Mouse (Mus musculus) cerebellum, adult (tissue): ENCODE data around the gene Oas1e.
"Not testable (repeated sequence)": the region's sequence is repeated elsewhere in the genome, so short reads cannot be mapped to it uniquely, and the experiment has no call there.

Experiments
- ATAC-seq: cut with Nextera tagmentation; 2 replicates; pipeline ENCODE4 v1.9.2; 2017; ENCODE audit warnings: mild to moderate bottlenecking, moderate library complexity, mixed read lengths; ENCODE audit not compliant: insufficient number of reproducible peaks, low FRiP score, low TSS enrichment

Oas1e gene

DNA sequence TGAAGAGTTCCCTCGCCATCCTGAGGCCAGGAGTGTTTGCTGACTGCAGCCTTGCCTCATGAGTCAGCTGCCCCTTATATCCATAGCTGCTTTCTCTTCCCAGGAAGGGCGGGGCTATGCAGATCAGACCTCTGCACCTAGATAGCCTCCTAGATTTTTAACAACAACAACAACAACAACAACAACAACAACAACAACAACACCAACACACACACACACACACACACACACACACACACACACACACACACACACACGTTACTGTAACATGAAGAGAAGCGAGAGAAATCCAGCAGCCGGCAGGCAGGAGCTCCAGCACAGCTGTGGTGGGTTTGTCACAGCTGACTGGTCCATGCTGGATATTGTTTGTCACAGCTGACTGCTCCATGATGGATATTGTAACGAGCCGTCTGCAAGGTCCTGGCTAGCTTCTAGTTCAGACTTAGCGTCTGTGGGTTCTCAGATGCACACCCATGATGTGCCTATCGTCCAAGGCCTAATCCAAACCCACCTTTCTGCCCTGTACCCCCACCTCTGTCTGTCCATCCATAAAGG is at the start of gene Oas1e:
Gene Oas1e, minus strand, starts transcription at position 51 of the 555 bp plus-strand sequence.
- ATAC-seq, result not testable (repeated sequence)

GRCm38 (mm10) chr5:120844713-120845112 is 49.4 kb upstream of the Oas1e start:
- no peak for ATAC-seq

- no peak for ATAC-seq
Measured at GRCm38 (mm10) chr5:120836731-120837585, 41.6 kb upstream of the Oas1e start.

DNA sequence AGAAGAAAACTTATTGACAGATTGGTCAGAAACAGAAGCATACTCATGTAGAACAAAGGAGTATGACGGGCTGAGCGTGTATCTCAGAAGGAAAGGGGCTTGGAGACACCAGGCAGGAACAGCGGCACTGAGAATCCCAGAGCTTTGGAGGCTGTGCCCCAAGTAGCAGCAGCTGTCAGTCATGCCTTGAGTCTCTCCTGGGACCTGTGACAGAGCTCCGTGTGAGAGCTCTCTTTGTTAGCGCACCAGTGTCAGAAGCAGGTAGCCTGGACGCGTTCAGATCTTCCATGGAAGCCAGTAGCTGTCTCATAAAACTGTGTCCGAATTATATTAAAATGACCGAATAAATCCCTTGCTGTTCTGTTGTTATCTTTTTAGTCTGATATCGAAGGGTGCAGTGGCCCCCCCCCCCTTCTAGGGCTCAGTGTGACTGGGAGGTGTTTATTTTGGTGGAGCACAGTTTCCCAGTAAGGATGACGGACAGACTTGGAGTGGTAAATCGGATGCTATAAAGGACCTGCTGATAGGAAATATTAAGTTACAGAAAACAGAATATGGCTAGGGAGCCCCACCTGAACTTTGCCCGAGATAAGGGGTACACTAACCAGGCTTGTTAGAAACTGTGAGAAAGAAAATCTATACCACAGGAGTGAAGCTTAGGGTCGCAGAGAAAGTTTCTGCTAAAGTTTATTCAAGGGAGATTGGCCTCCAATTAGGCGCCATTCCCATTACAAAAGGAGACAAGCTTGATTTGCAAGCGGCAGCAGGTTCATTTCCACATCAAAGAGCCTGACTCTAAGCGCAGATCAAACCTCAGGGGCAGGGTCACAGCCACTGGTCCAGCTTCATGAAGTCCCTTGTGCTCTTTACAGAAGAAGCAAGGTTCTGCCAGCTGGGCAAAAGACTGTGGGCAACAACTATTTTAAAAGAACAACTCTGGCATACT is 38.3 kb upstream of the Oas1e start:
- no peak for ATAC-seq

DNA sequence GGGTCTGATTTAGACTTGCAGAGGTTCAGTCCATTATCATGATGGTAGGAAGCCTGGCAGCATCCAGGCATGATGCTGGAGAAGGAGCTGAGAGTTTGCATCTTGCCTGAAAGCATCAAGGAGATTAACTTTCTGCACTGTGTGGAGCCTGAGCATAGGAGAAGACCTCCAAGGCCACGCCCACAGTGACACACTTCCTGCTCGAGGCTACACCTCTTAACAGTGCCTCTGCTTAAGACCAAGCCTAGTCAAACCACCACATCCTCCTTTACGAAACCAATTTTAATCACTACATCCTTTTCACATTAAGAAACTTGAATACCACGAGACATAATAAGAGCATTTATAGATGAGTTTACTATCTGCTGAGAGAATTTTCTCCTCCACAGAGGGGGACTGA is 35.7 kb upstream of the Oas1e start:
- ATAC-seq, result no peak

DNA sequence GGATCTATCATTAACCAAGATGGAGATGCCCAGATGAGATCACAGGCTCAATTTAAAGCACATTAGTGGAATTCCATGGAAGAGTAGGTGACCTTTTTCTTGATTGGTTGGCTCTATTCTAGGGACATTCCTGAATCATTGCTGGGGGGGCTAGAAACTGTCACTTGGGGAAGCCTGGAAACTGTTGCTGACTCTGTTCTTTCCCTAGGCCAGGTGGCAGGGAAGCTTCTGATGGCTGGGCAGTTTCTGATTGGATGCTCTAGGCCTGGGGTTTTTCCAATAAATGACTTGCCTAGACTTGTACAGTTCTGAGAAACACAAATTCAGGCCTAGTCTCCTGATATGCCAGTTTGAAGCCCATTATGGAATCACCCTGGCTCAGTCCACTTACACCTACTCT is 23.7 kb upstream of the Oas1e start:
- ATAC-seq, result no peak

- ATAC-seq, result no peak
Measured at GRCm38 (mm10) chr5:120815949-120816348, 20.6 kb upstream of the Oas1e start.

GRCm38 (mm10) chr5:120813023-120813422 is 17.7 kb upstream of the Oas1e start:
- ATAC-seq, result no peak

- ATAC-seq, result peak; percentile 91
Measured at GRCm38 (mm10) chr5:120811951-120812819, 16.9 kb upstream of the Oas1e start, which contains the start of gene Oas1c. TSS of gene Oas1c (minus strand) at chr5:120812514.

- no peak for ATAC-seq
Measured at GRCm38 (mm10) chr5:120809171-120809570, 13.8 kb upstream of the Oas1e start.

GRCm38 (mm10) chr5:120806458-120806857 is 11.1 kb upstream of the Oas1e start:
- no peak for ATAC-seq

GRCm38 (mm10) chr5:120803596-120803995 is 8.3 kb upstream of the Oas1e start:
- ATAC-seq, result no peak

DNA sequence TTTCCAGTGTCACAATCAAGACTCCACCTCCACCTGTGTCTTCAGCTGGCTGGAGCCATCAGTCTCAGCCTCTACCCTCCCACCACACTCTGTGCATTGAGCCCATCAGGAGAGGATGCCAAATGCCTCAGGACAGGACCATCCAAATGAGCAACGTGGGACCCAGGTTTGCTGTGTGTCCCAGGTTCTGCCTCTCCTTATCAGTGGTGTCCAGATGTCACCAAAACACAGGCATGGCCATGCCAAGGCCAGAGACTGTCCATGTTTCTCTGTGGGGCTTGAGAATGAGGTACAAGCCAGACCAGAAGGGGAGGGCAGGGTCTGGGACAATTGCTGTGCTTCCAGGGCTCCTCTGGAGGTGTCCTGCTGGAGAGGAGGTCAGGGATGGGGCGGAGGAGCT is 3.6 kb upstream of the Oas1e start:
- not testable (repeated sequence) for ATAC-seq

DNA sequence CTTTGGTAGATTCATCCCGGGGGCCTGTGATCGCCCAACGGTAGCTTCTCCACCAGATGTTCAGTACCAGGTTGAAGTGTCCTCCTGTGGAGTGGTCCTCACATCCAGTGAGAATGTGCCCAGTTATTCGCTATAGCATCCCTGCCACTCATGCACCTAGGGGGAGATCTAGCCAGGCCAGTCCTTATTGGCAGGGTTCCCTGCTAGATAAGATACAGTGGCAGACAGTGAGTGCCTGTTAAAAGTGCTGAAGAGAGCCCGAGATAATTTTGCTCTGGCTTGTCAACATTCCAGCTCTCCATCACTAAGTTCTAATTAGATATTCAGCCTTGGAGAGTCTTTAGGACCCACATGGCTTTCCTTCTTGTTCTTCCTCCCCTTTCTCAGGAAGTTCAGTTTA is 2.8 kb upstream of the Oas1e start:
- not testable (repeated sequence) for ATAC-seq

DNA sequence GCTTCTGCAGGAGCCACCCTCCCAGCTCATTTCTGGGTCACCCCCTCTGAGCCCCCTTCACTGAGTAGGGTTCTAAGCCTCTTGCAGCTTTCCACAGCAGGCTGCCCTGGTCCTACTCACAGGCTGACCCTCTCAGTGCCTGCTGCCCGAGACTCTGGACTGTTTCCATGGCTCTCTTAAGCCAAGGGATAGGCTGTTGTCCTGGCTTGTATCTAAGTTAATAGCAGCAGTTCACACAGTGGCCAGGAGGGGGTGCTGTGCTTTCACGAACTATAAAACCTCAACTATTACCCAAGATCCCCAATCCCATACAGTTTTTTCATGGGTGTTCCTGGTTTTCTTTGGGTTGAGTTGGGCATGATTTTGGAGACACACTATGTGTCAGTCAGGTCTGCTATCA is 2.3 kb downstream of the Oas1e start:
- no peak for ATAC-seq

- no peak for ATAC-seq
Measured at GRCm38 (mm10) chr5:120787042-120787441, 8.3 kb downstream of the Oas1e start.

GRCm38 (mm10) chr5:120782446-120782845 is 12.9 kb downstream of the Oas1e start:
- ATAC-seq, result no peak

GRCm38 (mm10) chr5:120781646-120782045 is 13.7 kb downstream of the Oas1e start:
- ATAC-seq, result no peak

DNA sequence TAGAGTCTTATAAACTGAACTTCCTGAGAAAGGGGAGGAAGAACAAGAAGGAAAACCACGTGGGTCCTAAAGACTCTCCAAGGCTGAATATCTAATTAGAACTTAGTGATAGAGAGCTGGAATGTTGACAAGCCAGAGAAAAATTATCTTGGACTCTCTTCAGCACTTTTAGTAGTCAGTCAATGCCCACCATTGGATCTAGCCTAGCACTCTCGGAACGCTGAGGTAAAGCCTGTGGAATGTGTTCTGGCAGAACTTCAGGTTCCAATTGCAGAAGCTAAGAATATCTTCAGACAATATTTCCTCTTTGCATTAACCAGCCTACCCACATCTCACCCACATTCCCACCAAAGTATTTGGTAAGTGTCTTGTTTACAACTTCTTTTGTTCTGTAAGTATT is 15.4 kb downstream of the Oas1e start:
- ATAC-seq, result no peak

DNA sequence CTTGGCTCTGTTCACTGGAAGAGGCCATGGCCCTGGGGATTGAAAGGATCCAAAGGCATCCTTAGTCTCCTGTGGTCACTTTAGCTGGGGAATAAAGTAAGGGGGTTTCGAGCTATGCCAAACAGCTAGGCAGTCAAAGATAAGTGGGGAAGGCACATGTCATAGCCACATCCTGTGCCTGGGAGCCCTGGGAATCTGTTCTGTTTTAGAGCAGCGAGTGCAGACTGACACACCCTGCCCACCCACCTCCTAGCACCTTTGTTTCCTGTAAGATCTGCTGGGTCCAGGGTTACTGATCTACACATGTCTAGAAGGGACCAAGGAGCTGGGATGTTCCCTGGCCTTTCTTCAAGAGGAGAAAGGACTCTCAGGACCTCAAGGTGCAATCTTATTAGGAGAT is 16.4 kb downstream of the Oas1e start:
- no peak for ATAC-seq
